ENCODE assay signal across 9 mouse cellular contexts in genomic region chr16:46290199-46290598, GRCm38 (mm10).
A peak's percentile ranks its signal among the peaks of the same experiment; 100 is the strongest.
DNase-seq lines count a peak whose midpoint lies in the region; ATAC-seq and TF ChIP-seq lines count a peak whose summit lies in the region.
"Had no signal": no experiment of that assay in that cellular context is flagged by ENCODE, and none has a peak within 500 bp of the region (broad histone marks: within the 10 kb centered on the region; RNA-seq: fewer than 3 reads in every experiment).

No protein-coding gene starts in this region.

- H3K4me2 ChIP-seq in heart, embryonic 12.5 days: no peak overlapping the region
- no peak overlapping the region for H3K4me2 ChIP-seq in midbrain, postnatal 0 days (ENCODE audit: low read depth, low read length, poor library complexity, severe bottlenecking)

- H3K27ac ChIP-seq in heart, embryonic 12.5 days (ENCODE audit: poor library complexity, severe bottlenecking): no peak overlapping the region
- no peak overlapping the region for H3K27ac ChIP-seq in midbrain, postnatal 0 days (ENCODE audit: low read depth, low read length)
- H3K27ac ChIP-seq: liver, embryonic 14.5 days had no signal

- peak; percentile 0 for DNase-seq in heart, adult 8-10 months (ENCODE audit: low spot score)
- peak; percentile 29 to 58 for DNase-seq in adrenal gland, postnatal 36 days
- DNase-seq in layer of hippocampus, adult 9-10 months (ENCODE audit: low spot score): peak; percentile 73
- peak; percentile 83 for DNase-seq in midbrain, postnatal 0 days (ENCODE audit: low spot score)
- no peak for DNase-seq in T-cell, adult 2 months (ENCODE audit: low spot score)

- no peak overlapping the region for H3K9ac ChIP-seq in heart, embryonic 12.5 days
- no peak overlapping the region for H3K9ac ChIP-seq in midbrain, postnatal 0 days (replicated peaks; ENCODE audit: low read length, poor library complexity, severe bottlenecking)
- H3K9ac ChIP-seq: liver, embryonic 14.5 days had no signal

- no peaks in the 10 kb centered on the region for H3K36me3 ChIP-seq in heart, embryonic 12.5 days
- no peaks in the 10 kb centered on the region for H3K36me3 ChIP-seq in midbrain, postnatal 0 days (ENCODE audit: insufficient read depth, low read length)

- H3K27me3 ChIP-seq in heart, embryonic 12.5 days (replicated peaks): no peaks in the 10 kb centered on the region
- H3K27me3 ChIP-seq in midbrain, postnatal 0 days (ENCODE audit: insufficient read depth, low read length): no peaks in the 10 kb centered on the region

- no peak overlapping the region for H3K4me3 ChIP-seq in heart, embryonic 12.5 days
- H3K4me3 ChIP-seq in midbrain, postnatal 0 days (ENCODE audit: low read depth, low read length): no peak overlapping the region

- no peak for TF ChIP-seq CTCF in midbrain, postnatal 0 days (IDR thresholded peaks at IDR 0.05)

- H3K4me1 ChIP-seq in heart, embryonic 12.5 days (replicated peaks): no peaks in the 10 kb centered on the region
- H3K4me1 ChIP-seq in midbrain, postnatal 0 days (ENCODE audit: insufficient read depth, low read length): no peaks in the 10 kb centered on the region

- 64% methylated on average over 2 of the region's 2 CpGs for WGBS in heart, embryonic 12.5 days
- 31% methylated on average over 2 of the region's 2 CpGs for WGBS in midbrain, postnatal 0 days

- no peak for ATAC-seq in heart, embryonic 12.5 days (ENCODE audit: insufficient number of reproducible peaks, low FRiP score)
- ATAC-seq in frontal cortex, adult (ENCODE audit: low TSS enrichment): peak; percentile 81
- peak; percentile 27; the same call in 1 of the 2 replicates for ATAC-seq in midbrain, postnatal 0 days (ENCODE audit: low FRiP score)
- ATAC-seq in inflammation-experienced regulatory T-cells, adult 6 months: no peak

- no peaks in the 10 kb centered on the region for H3K9me3 ChIP-seq in heart, embryonic 12.5 days (replicated peaks)
- H3K9me3 ChIP-seq in midbrain, postnatal 0 days (ENCODE audit: low read length): no peaks in the 10 kb centered on the region

Comparison
In these comparisons a context has a peak if more than half of its experiments do, and no peak if none do; other contexts are left out.
1. ATAC-seq: peak in frontal cortex, adult (single experiment) and midbrain, postnatal 0 days (single experiment); none in heart, embryonic 12.5 days (single experiment) and inflammation-experienced regulatory T-cells, adult 6 months (single experiment).